ENCODE assay signal across 8 mouse cellular contexts in genomic region chr19:23961516-23961915, GRCm38 (mm10).
DNase-seq lines count a peak whose midpoint lies in the region; ATAC-seq lines count a peak whose summit lies in the region.

No protein-coding gene starts in this region.

- no peak overlapping the region for H3K27ac ChIP-seq in limb, embryonic 10.5 days
- no peak overlapping the region for H3K27ac ChIP-seq in midbrain, embryonic 16.5 days (ENCODE audit: low read length)
- H3K27ac ChIP-seq in stomach, embryonic 16.5 days (ENCODE audit: low read length), result no peak overlapping the region

- peak; percentile 72 to 87 for DNase-seq in adrenal gland, adult (ENCODE audit: inconsistent age in 2 of 2, low spot score in 1 of 2)
- no peak for DNase-seq in adrenal gland, adult 8-10 months
- peak; percentile 80 for DNase-seq in cerebellum, adult 8-10 months
- peak; percentile 71 for DNase-seq in gastrocnemius, adult 18-20 months (ENCODE audit: low spot score)
- peak; percentile 45 for DNase-seq in induced T-regulatory cell, adult 2 months (ENCODE audit: low read depth)
- DNase-seq in limb, embryonic 10.5 days (ENCODE audit: low spot score), result peak; percentile 89

- H3K9ac ChIP-seq in midbrain, embryonic 16.5 days (ENCODE audit: low read depth, low read length), result no peak overlapping the region
- H3K9ac ChIP-seq in stomach, embryonic 16.5 days (ENCODE audit: low read length), result no peak overlapping the region

- H3K4me3 ChIP-seq in limb, embryonic 10.5 days, result no peak overlapping the region
- H3K4me3 ChIP-seq in midbrain, embryonic 16.5 days (ENCODE audit: low read depth, low read length), result no peak overlapping the region
- no peak overlapping the region for H3K4me3 ChIP-seq in stomach, embryonic 16.5 days (replicated peaks; ENCODE audit: low read length)

- H3K9me3 ChIP-seq in limb, embryonic 10.5 days (replicated peaks), result no peaks in the 10 kb centered on the region
- H3K9me3 ChIP-seq in midbrain, embryonic 16.5 days (replicated peaks; ENCODE audit: control insufficient read depth, low read length, poor library complexity, severe bottlenecking), result no peaks in the 10 kb centered on the region
- H3K9me3 ChIP-seq in stomach, embryonic 16.5 days (replicated peaks; ENCODE audit: control insufficient read depth, low read length), result no peaks in the 10 kb centered on the region

- H3K4me2 ChIP-seq in midbrain, embryonic 16.5 days (ENCODE audit: low read length), result 0 out of 2 replicates have a peak overlapping the region, but pooled peaks have one; percentile 21
- no peak overlapping the region for H3K4me2 ChIP-seq in stomach, embryonic 16.5 days (ENCODE audit: low read depth, low read length)

- peak; percentile 76 for ATAC-seq in midbrain, embryonic 16.5 days
- 0 out of 2 replicates have a peak, but pooled peaks have one; percentile 38 for ATAC-seq in stomach, embryonic 16.5 days (ENCODE audit: insufficient read depth, low FRiP score)

- WGBS in limb, embryonic 10.5 days, result 3% methylated on average over 8 of the region's 8 CpGs
- WGBS in midbrain, embryonic 16.5 days, result under 1% methylated on average over 8 of the region's 8 CpGs
- WGBS in stomach, embryonic 16.5 days, result 1% methylated on average over 8 of the region's 8 CpGs

- no peaks in the 10 kb centered on the region for H3K27me3 ChIP-seq in limb, embryonic 10.5 days (ENCODE audit: low read depth, poor library complexity, severe bottlenecking)
- H3K27me3 ChIP-seq in midbrain, embryonic 16.5 days (ENCODE audit: control insufficient read depth, insufficient read depth, low read depth, low read length), result no peaks in the 10 kb centered on the region
- H3K27me3 ChIP-seq in stomach, embryonic 16.5 days (ENCODE audit: control insufficient read depth, insufficient read depth, low read length), result no peaks in the 10 kb centered on the region

- H3K36me3 ChIP-seq in limb, embryonic 10.5 days, result no peaks in the 10 kb centered on the region
- no peaks in the 10 kb centered on the region for H3K36me3 ChIP-seq in midbrain, embryonic 16.5 days (ENCODE audit: control insufficient read depth, insufficient read depth, low read length)
- H3K36me3 ChIP-seq in stomach, embryonic 16.5 days (ENCODE audit: control insufficient read depth, insufficient read depth, low read length), result no peaks in the 10 kb centered on the region

- H3K4me1 ChIP-seq in limb, embryonic 10.5 days, result peaks cover 29% of the 10 kb centered on the region
- peaks cover 9% of the 10 kb centered on the region; the same call in 1 of the 2 replicates for H3K4me1 ChIP-seq in midbrain, embryonic 16.5 days (ENCODE audit: control insufficient read depth, insufficient read depth, low read length)
- H3K4me1 ChIP-seq in stomach, embryonic 16.5 days (ENCODE audit: control insufficient read depth, insufficient read depth, low read length), result 0 out of 2 replicates have a peak, but pooled peaks cover 2% of the 10 kb centered on the region
